Mouse (Mus musculus) forebrain, embryonic 11.5 days (tissue): ENCODE results near the gene Clec2i. TPM values are rescaled to one million over a fixed set of nuclear protein-coding genes. Genes with fewer than 3 reads are reported as not detected.
A peak's percentile ranks its signal among the peaks of the same experiment; 100 is the strongest.

ENCODE experiments used
- ATAC-seq: fragments of 200-750 bp; cut with Nextera tagmentation; replicated peaks from 2 replicates; pipeline ENCODE4 v1.8.0; 2017; ENCODE audit warnings: moderate TSS enrichment; ENCODE audit not compliant: low FRiP score
- DNase-seq: peaks from one replicate; pipeline ENCODE4 v3.0.0-alpha.2; 2017; ENCODE audit warnings: low spot score
- H3K27ac ChIP-seq: fragments of 300-500 bp; sonication (generic); 2 replicates; pipeline ENCODE4 v1.5.1; 2014; ENCODE audit warnings: low read depth, low read length
- H3K27me3 ChIP-seq: fragments of 300-500 bp; sonication (generic); 2 replicates; pipeline ENCODE4 v1.6.1; 2014; ENCODE audit warnings: mild to moderate bottlenecking, low read length, mixed read lengths; ENCODE audit not compliant: control insufficient read depth, insufficient read depth
- H3K36me3 ChIP-seq: fragments of 300-500 bp; sonication (generic); 2 replicates; pipeline ENCODE4 v1.6.1; 2014; ENCODE audit warnings: mild to moderate bottlenecking, low read length, moderate library complexity, mixed read lengths; ENCODE audit not compliant: control insufficient read depth, insufficient read depth
- H3K4me1 ChIP-seq: fragments of 300-500 bp; sonication (generic); replicated peaks from 2 replicates; pipeline ENCODE4 v1.6.1; 2014; ENCODE audit warnings: low read length, mixed read lengths; ENCODE audit not compliant: control insufficient read depth, insufficient read depth
- H3K4me2 ChIP-seq: fragments of 300-500 bp; sonication (generic); 2 replicates; pipeline ENCODE4 v1.6.1; 2014; ENCODE audit warnings: low read depth, mild to moderate bottlenecking, low read length, moderate library complexity, mixed read lengths; ENCODE audit not compliant: severe bottlenecking
- H3K4me3 ChIP-seq: fragments of 300-500 bp; sonication (generic); 2 replicates; pipeline ENCODE4 v1.5.1; 2014; ENCODE audit warnings: low read depth, low read length
- H3K9ac ChIP-seq: fragments of 300-500 bp; sonication (generic); 2 replicates; pipeline ENCODE4 v1.6.1; 2014; ENCODE audit warnings: low read length
- H3K9me3 ChIP-seq: fragments of 300-500 bp; sonication (generic); 2 replicates; pipeline ENCODE4 v1.6.1; 2016; ENCODE audit warnings: low read length, mixed read lengths; ENCODE audit not compliant: control insufficient read depth
- WGBS: fragments of 180-500 bp; shearing (Covaris S2); extraction: QIAGEN DNeasy Blood & Tissue Kit; methylation state at CpG from one replicate; pipeline ENCODE4 v1.1.7; 2014; 5-methylcytosine and 5-hydroxymethylcytosine counted together
- polyA plus RNA-seq: library from polyadenylated mRNA; unstranded; fragments of >200 nt; fragmentation: Nextera tagmentation; extraction: Ambion mirVana; gene quantifications from 2 replicates; pipeline ENCODE4 v1.2.1, GENCODE M21; 2014

Clec2i gene
- polyA plus RNA-seq, 1 experiment from 2014 or later, result not detected

DNA sequence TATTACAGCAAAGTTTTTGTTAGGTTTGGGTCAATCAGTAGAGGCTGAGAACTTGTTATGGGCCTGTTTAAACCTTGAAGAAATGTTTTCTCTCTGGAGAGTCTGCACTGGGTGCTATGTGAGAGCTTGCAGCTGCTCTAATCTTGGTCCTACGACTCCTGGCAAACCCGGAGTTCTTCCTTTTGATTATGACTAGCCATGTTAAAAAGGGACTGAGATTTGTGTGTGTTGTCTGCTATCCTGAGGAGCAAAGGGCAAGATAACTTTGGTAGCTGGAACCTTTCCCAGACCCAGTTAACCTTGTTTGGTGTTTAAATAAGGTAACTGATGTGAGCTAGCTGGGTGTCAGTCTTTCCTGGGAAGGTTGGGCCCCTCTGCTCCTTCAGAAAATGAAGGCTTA, 36.7 kb upstream of the Clec2i start:
- Histone ChIP-seq H3K4me1 (no peaks in the 10 kb centered on the region), H3K4me3 (no peak overlapping the region), H3K36me3 (no peaks in the 10 kb centered on the region), H3K9me3 (no peaks in the 10 kb centered on the region), H3K4me2 (no peak overlapping the region), H3K9ac (no peak overlapping the region), H3K27ac (no peak overlapping the region), H3K27me3 (no peaks in the 10 kb centered on the region)
- ATAC-seq (no peak), DNase-seq (no peak)
- 82% methylated on average over 2 of the region's 2 CpGs for WGBS

DNA sequence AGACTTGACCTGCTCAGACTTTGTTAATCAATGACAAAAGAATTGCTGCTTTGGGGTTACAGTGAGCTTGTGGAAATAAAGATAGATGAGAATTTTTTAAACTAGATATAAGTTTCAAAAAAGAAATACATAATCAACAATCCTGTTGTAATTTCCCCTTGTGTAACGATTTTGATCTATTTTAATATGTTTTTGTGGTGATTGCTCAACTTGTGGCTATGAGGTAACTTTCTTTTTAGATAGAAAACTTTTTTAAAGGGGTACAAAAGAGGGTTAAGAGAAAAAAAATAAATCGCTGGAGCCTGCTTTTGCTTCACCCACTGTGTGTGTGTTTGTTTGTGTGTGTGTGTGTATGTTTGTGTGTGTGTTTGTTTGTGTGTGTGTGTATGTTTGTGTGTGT, 36.2 kb upstream of the Clec2i start:
- H3K27ac ChIP-seq, result no peak overlapping the region
- H3K27me3 ChIP-seq, result no peaks in the 10 kb centered on the region
- ATAC-seq (no peak), DNase-seq (no peak)
- H3K36me3 ChIP-seq, result no peaks in the 10 kb centered on the region
- no peak overlapping the region for H3K4me3 ChIP-seq
- no peak overlapping the region for H3K4me2 ChIP-seq
- H3K9ac ChIP-seq, result no peak overlapping the region
- H3K9me3 ChIP-seq, result no peaks in the 10 kb centered on the region
- 85% methylated on average over 2 of the region's 2 CpGs for WGBS
- H3K4me1 ChIP-seq, result no peaks in the 10 kb centered on the region

DNA sequence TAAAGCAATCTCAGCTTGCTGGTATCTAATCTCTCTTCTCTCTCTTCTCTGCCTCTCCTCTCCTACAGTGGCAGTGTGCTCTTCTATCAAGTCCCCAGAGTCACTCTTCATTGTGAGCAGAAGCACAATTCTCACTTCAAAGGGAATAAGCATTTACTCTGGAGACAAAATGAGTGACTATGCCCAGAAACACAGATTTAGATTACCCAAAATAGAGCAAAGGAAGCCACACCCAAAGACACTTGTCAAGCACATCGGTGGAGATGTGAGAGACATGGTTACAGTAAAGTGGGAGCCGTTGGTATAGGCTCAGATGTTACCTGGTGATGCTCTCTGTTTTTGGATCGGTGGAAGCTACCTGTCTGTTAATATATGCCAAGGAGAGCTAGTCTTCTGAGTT, 34.6 kb upstream of the Clec2i start:
- Histone ChIP-seq H3K27me3 (no peaks in the 10 kb centered on the region), H3K27ac (no peak overlapping the region), H3K9me3 (no peaks in the 10 kb centered on the region), H3K4me1 (no peaks in the 10 kb centered on the region), H3K36me3 (no peaks in the 10 kb centered on the region), H3K4me3 (no peak overlapping the region), H3K9ac (no peak overlapping the region), H3K4me2 (no peak overlapping the region)
- WGBS, result 88% methylated on average over 3 of the region's 3 CpGs
- DNase-seq (no peak), ATAC-seq (no peak)

DNA sequence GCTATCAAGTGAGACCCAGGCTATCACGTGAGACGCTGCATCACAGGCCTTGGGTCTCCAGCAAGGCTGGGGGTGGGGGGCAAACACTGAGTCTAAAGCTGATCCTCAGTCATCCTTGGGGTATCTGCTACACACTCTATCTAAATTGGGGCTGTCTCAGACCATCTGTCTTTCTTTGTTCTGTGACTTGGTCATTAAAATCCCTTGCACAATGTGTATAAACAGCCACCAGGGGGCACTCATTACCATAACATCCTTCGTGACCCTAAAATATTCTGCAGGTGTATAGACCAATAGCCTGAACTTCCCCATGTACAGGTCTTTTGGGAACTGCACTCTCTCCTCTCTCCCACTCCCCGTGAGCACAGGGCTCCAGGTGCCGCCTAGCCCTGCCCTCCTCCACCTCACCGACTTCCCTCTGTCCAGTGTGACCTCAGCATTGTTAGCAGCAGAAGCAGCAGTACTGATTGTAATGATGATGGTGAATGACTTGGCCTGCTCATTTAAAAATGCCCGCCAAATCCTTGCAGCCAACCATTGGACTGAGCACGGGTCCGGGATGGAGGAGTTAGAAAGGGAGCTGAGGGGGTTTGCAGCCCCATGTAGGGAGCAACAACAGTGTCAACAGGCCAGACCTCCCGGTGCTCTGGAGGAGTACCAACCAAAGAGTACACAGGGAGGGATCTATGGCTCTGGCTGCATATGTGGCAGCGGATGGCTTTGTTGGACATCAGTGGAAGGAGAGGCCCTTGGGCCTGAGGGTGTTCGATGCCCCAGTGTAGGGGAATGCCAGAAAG, 33.2 kb upstream of the Clec2i start:
- no peak overlapping the region; the same call in 1 of the 2 replicates for H3K9ac ChIP-seq
- no peaks in the 10 kb centered on the region for H3K9me3 ChIP-seq
- peak; percentile 84 for ATAC-seq
- peak; percentile 68 for DNase-seq
- H3K27me3 ChIP-seq, result no peaks in the 10 kb centered on the region
- no peaks in the 10 kb centered on the region for H3K4me1 ChIP-seq
- WGBS, result 42% methylated on average over 12 of the region's 12 CpGs
- H3K36me3 ChIP-seq, result no peaks in the 10 kb centered on the region
- no peak overlapping the region for H3K27ac ChIP-seq
- no peak overlapping the region for H3K4me2 ChIP-seq
- no peak overlapping the region for H3K4me3 ChIP-seq

DNA sequence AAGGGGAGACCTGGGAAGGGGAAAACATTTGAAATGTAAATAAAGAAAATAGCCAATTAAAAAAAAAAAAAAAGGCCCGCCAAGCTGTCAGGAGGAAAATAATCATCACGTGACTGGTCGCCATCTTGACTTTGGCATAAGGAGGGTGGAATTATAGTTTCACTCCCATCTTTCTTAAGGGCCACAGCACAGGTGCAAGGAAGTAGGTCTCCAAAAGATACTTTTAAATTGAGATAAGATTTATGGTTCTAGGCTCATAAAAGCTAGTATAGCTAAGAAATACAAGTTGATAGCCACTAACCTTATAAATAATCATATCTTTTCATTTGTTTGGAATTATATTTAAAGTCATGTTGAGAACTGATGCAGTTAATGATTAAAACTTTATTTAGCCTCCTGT, 32.5 kb upstream of the Clec2i start:
- H3K27ac ChIP-seq, result no peak overlapping the region
- H3K27me3 ChIP-seq, result no peaks in the 10 kb centered on the region
- no peak overlapping the region for H3K9ac ChIP-seq
- ATAC-seq, result no peak
- H3K4me2 ChIP-seq, result no peak overlapping the region
- 98% methylated on average over 3 of the region's 3 CpGs for WGBS
- H3K36me3 ChIP-seq, result no peaks in the 10 kb centered on the region
- no peaks in the 10 kb centered on the region for H3K4me1 ChIP-seq
- no peak for DNase-seq
- no peak overlapping the region for H3K4me3 ChIP-seq
- H3K9me3 ChIP-seq, result no peaks in the 10 kb centered on the region

DNA sequence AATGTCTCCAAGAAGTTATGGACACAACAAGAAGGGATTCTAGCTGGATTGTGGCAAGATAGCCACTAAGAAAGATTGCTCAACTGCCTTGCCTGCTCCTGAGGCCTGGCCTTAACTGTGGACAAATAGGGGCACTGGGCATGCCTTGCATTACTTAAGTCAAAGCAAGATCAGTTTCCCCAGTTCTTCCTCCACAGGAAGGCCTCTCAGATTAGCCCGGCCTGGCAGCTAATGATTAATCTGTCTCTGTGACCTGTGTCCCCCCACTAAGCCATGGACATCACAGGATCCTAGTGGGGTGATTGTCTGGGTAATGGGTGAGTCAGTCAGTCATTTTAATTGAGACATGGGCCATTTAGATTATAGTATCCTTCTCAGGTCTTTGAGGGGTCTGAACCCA, 31.9 kb upstream of the Clec2i start:
- H3K27me3 ChIP-seq, result no peaks in the 10 kb centered on the region
- 78% methylated on average over 1 of the region's 1 CpGs for WGBS
- H3K4me3 ChIP-seq, result no peak overlapping the region
- no peaks in the 10 kb centered on the region for H3K4me1 ChIP-seq
- H3K9me3 ChIP-seq, result no peaks in the 10 kb centered on the region
- DNase-seq (no peak), ATAC-seq (no peak)
- H3K27ac ChIP-seq, result no peak overlapping the region
- H3K9ac ChIP-seq, result no peak overlapping the region
- no peaks in the 10 kb centered on the region for H3K36me3 ChIP-seq
- H3K4me2 ChIP-seq, result no peak overlapping the region

DNA sequence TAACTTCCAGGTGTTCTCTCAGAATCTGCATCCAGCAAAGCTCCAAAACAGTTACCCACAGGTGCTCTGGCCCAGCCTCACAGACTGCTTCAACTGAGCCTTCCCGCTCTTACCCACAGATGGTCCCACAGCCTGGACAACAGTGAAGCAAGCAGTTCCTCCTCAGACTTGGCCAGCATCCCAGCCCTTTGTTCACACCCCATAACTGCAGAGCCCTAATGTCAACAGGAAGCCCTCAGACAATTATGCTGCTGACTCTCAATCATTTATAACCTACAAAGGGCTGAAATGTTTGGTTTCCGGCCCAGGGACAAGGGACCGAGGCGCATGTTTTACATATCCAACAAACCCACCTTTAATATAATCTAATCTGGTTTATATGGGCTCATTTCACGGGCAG, 31.1 kb upstream of the Clec2i start:
- no peaks in the 10 kb centered on the region for H3K4me1 ChIP-seq
- ATAC-seq, result no peak

DNA sequence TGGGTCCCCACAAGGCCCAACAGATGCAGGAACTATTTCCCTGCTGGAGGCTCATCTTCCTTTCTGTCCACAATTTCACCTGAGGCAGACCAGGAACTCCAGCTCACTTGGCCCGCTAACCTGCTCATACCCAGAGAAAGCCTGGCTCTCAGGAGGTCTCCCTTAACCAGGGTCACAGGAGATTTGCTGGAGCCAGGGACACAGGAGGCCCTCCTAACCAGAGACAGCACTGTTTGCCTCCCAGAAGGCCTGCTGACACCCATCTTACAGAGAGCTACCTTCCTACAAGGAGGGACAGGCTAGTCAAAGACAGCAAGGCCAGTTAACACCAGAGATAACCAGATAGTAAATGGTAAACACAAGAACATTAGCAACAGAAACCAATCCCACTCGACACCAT, 29.4 kb upstream of the Clec2i start:
- no peak overlapping the region for H3K4me2 ChIP-seq
- DNase-seq (no peak), ATAC-seq (no peak)
- no peak overlapping the region for H3K27ac ChIP-seq
- 83% methylated on average over 2 of the region's 2 CpGs for WGBS
- H3K36me3 ChIP-seq, result no peaks in the 10 kb centered on the region
- H3K4me3 ChIP-seq, result no peak overlapping the region
- H3K9me3 ChIP-seq, result no peaks in the 10 kb centered on the region
- H3K9ac ChIP-seq, result no peak overlapping the region
- H3K4me1 ChIP-seq, result no peaks in the 10 kb centered on the region
- H3K27me3 ChIP-seq, result no peaks in the 10 kb centered on the region

More for the DNA sequence above, 31.1 kb upstream of the Clec2i start:
- no peaks in the 10 kb centered on the region for H3K27me3 ChIP-seq
- no peaks in the 10 kb centered on the region for H3K9me3 ChIP-seq
- H3K36me3 ChIP-seq, result no peaks in the 10 kb centered on the region
- no peak overlapping the region for H3K27ac ChIP-seq
- no peak overlapping the region for H3K9ac ChIP-seq
- H3K4me2 ChIP-seq, result no peak overlapping the region
- 86% methylated on average over 5 of the region's 5 CpGs for WGBS
- no peak for DNase-seq
- H3K4me3 ChIP-seq, result no peak overlapping the region

DNA sequence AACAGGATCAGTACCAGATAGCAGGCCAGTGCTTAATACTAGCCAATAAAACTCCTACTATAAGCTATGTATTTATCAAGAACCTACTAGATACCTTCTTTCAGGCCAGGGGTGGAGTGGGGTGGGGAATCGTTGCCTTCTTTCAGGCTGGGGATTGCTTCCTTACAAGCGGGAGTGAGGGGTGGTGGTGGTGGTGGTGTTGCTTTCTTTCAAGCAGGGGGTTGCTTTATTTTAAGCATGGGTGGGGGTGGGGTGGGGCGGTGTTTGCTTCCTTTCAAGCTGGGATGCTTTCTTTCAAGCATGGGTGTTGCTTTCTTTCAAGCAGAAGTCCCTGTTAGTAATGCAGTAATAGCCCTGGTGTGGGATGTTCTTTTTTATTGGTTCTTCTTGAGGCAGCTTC, 18.5 kb upstream of the Clec2i start:
- no peak overlapping the region for H3K4me3 ChIP-seq
- H3K36me3 ChIP-seq, result no peaks in the 10 kb centered on the region
- no peaks in the 10 kb centered on the region for H3K9me3 ChIP-seq
- H3K27me3 ChIP-seq, result no peaks in the 10 kb centered on the region
- no peak overlapping the region for H3K4me2 ChIP-seq
- H3K4me1 ChIP-seq, result no peaks in the 10 kb centered on the region
- H3K27ac ChIP-seq, result no peak overlapping the region
- DNase-seq, result no peak
- H3K9ac ChIP-seq, result no peak overlapping the region
- no peak for ATAC-seq
- 9% methylated on average over 3 of the region's 3 CpGs for WGBS
